Mouse (Mus musculus): ENCODE results near the gene B3glct.

- TF ChIP-seq MAFK (IDR thresholded peaks at IDR 0.05; ENCODE audit: borderline replicate concordance, low read depth, low read length): no peak
- TF ChIP-seq UBTF (IDR thresholded peaks at IDR 0.05; ENCODE audit: borderline replicate concordance, insufficient read depth, low read depth, low read length): no peak
- TF ChIP-seq ZKSCAN1 (IDR thresholded peaks at IDR 0.05; ENCODE audit: low read depth, low read length): no peak
- no peak for TF ChIP-seq GATA1 (IDR thresholded peaks at IDR 0.05; ENCODE audit: low read depth, low read length)
Measured at GRCm38 (mm10) chr5:149650179-149650553, 27.9 kb upstream of the B3glct start.

All from MEL (cell line).